Mouse (Mus musculus): ENCODE measurements around the gene Ssr1.

DNA sequence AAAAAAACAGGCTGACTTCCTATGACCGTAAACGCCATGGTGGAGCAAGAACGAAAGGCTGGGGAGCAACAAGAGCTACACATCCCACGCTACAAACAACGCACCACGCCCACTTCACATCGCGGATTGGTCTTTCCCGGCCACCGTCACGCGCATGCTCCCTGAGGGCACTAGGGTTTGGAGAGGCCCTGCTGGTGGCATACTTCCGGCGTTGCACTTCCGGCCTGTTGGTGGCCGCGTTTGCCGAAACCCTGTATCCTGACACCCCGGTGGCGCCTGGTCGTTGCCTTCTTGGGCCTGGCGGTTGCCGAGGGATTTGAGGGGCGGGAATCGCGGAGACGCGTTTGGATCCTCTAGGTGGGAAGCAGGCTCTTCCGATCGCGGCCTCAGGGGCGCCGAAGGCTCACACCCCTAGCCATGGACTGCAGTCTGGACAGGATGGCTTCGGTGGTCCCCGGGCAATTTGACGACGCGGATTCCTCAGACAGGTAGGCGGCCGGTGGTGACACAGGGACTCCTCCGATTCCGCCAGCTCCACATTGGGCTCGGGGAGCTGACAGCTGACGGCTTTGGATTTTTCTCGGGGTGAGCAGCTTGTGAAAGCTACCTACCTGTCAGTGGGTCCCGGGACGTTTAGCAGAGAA is 43.1 kb upstream of the Ssr1 start, which contains the start of gene Cage1:
- peak; percentile 9; the same call in 1 of the 2 replicates for TF ChIP-seq POLR2A (IDR thresholded peaks at IDR 0.05; ENCODE audit: borderline replicate concordance, low read depth, low read length)
- no peak for TF ChIP-seq CTCF (IDR thresholded peaks at IDR 0.05; ENCODE audit: low read depth, low read length)
